In genomic region chrX:57393412-57393811, GRCm38 (mm10) we compare ENCODE assay signal across 8 mouse cellular contexts. TPM values are rescaled to one million over a fixed set of nuclear protein-coding genes. Genes with fewer than 3 reads are reported as not detected.
DNase-seq lines count a peak whose midpoint lies in the region; ATAC-seq and TF ChIP-seq lines count a peak whose summit lies in the region.

No protein-coding gene starts in this region.

- H3K9ac ChIP-seq in heart, embryonic 14.5 days (ENCODE audit: low read length) = peak overlapping the region; percentile 54
- peak overlapping the region; percentile 44; the same call in 1 of the 2 replicates for H3K9ac ChIP-seq in hindbrain, embryonic 14.5 days
- no peak overlapping the region; the same call in 1 of the 2 replicates for H3K9ac ChIP-seq in midbrain, embryonic 13.5 days (replicated peaks)

- TF ChIP-seq CTCF in brain, embryonic 14.5 days (IDR thresholded peaks at IDR 0.05; ENCODE audit: borderline replicate concordance, extremely low read depth, insufficient read depth, insufficient read length) = no peak

- peak overlapping the region in 1 of 2 experiments; percentile 60; a peak in 3 of 4 replicates for H3K4me3 ChIP-seq in heart, embryonic 14.5 days (ENCODE audit: control insufficient read depth in 1 of 2, insufficient read depth in 1 of 2, low read depth in 1 of 2, low read length in 2 of 2)
- peak overlapping the region; percentile 68 for H3K4me3 ChIP-seq in hindbrain, embryonic 14.5 days (replicated peaks; ENCODE audit: low read length)
- peak overlapping the region; percentile 58 for H3K4me3 ChIP-seq in midbrain, embryonic 13.5 days (replicated peaks)

- H3K27ac ChIP-seq in heart, embryonic 14.5 days (replicated peaks in 1 of 2; ENCODE audit: control insufficient read depth in 1 of 2, insufficient read depth in 1 of 2, low read depth in 2 of 2, low read length in 2 of 2) = 0 out of 4 replicates have a peak overlapping the region, but pooled peaks of 1 of the 2 experiments have one; percentile 1
- no peak overlapping the region for H3K27ac ChIP-seq in hindbrain, embryonic 14.5 days
- no peak overlapping the region for H3K27ac ChIP-seq in midbrain, embryonic 13.5 days

- no peak for ATAC-seq in heart, embryonic 14.5 days (ENCODE audit: insufficient number of reproducible peaks, insufficient read depth, low FRiP score, low read depth)
- 0 out of 2 replicates have a peak, but pooled peaks have one; percentile 18 for ATAC-seq in hindbrain, embryonic 14.5 days (ENCODE audit: low FRiP score)
- ATAC-seq in midbrain, embryonic 13.5 days = peak; percentile 51

- H3K36me3 ChIP-seq in heart, embryonic 14.5 days (ENCODE audit: control insufficient read depth, insufficient read depth, low read length) = peaks cover 26% of the 10 kb centered on the region
- peaks cover 16% of the 10 kb centered on the region for H3K36me3 ChIP-seq in hindbrain, embryonic 14.5 days (replicated peaks; ENCODE audit: control insufficient read depth, insufficient read depth)
- peaks cover 15% of the 10 kb centered on the region for H3K36me3 ChIP-seq in midbrain, embryonic 13.5 days

- intact Hi-C loops in gastrocnemius, postnatal 14 days (cut with DNase I; ENCODE audit: low total_unique reads) = no loop called here

- H3K4me1 ChIP-seq in heart, embryonic 14.5 days (ENCODE audit: control insufficient read depth in 2 of 2, insufficient read depth in 2 of 2, low read length in 2 of 2) = no peaks in the 10 kb centered on the region
- H3K4me1 ChIP-seq in hindbrain, embryonic 14.5 days (replicated peaks; ENCODE audit: control insufficient read depth, insufficient read depth, low read length) = 0 out of 2 replicates have a peak, but pooled peaks cover 3% of the 10 kb centered on the region
- 0 out of 2 replicates have a peak, but pooled peaks cover 6% of the 10 kb centered on the region for H3K4me1 ChIP-seq in midbrain, embryonic 13.5 days (replicated peaks)

- 25% methylated on average over 7 of the region's 7 CpGs for WGBS in heart, embryonic 14.5 days
- 30% methylated on average over 7 of the region's 7 CpGs for WGBS in hindbrain, embryonic 14.5 days
- whole genome bisulfite sequencing in midbrain, embryonic 13.5 days = 30% methylated on average over 7 of the region's 7 CpGs

- no peak for TF ChIP-seq POLR2A in brain, embryonic 14.5 days (IDR thresholded peaks at IDR 0.05; ENCODE audit: borderline replicate concordance, extremely low read depth, insufficient read depth, insufficient read length, poor library complexity, severe bottlenecking)

- no peaks in the 10 kb centered on the region for H3K9me3 ChIP-seq in heart, embryonic 14.5 days (ENCODE audit: control insufficient read depth, low read length)
- H3K9me3 ChIP-seq in hindbrain, embryonic 14.5 days (ENCODE audit: control insufficient read depth, low read length) = no peaks in the 10 kb centered on the region
- no peaks in the 10 kb centered on the region for H3K9me3 ChIP-seq in midbrain, embryonic 13.5 days

- no peaks in the 10 kb centered on the region for H3K27me3 ChIP-seq in heart, embryonic 14.5 days (ENCODE audit: control insufficient read depth, insufficient read depth, low read length)
- H3K27me3 ChIP-seq in hindbrain, embryonic 14.5 days (ENCODE audit: control insufficient read depth, insufficient read depth, low read length) = no peaks in the 10 kb centered on the region
- H3K27me3 ChIP-seq in midbrain, embryonic 13.5 days = no peaks in the 10 kb centered on the region

- no peak for DNase-seq in heart, postnatal 4 days
- DNase-seq in brain, embryonic 14.5 days (ENCODE audit: low read depth) = peak; percentile 47
- DNase-seq in hindbrain, embryonic 14.5 days (ENCODE audit: low spot score) = peak; percentile 33
- no peak for DNase-seq in gastrocnemius, postnatal 14 days
- no peak for DNase-seq in kidney, adult 11 months
- no peak for DNase-seq in cerebellum, postnatal 4 days (ENCODE audit: low spot score in 2 of 2)

- peak overlapping the region; percentile 57 for H3K4me2 ChIP-seq in heart, embryonic 14.5 days (ENCODE audit: low read length)
- peak overlapping the region; percentile 52 for H3K4me2 ChIP-seq in hindbrain, embryonic 14.5 days (replicated peaks)
- H3K4me2 ChIP-seq in midbrain, embryonic 13.5 days (replicated peaks) = peak overlapping the region; percentile 43

RNA-seq across cellular contexts. Expression of gene Rbmx, which starts 0.6 kb away (rescaled TPM):
- 88.7 and 92.5 TPM in 2 replicates for polyA plus RNA-seq in heart, embryonic 14.5 days (2014; fragmentation: Nextera tagmentation; extraction: Ambion mirVana)
- 10 to 100 TPM; 73.6 to 77.3 TPM for total RNA-seq in heart, postnatal 4 days (2021)
- 191 and 229 TPM in 2 replicates for polyA plus RNA-seq in brain, embryonic 14.5 days (2012; rRNA removed)
- polyA plus RNA-seq in hindbrain, embryonic 14.5 days (2014; fragmentation: Nextera tagmentation; extraction: Ambion mirVana) = 175 and 179 TPM in 2 replicates
- polyA plus RNA-seq in midbrain, embryonic 13.5 days (2015; fragmentation: Nextera tagmentation; extraction: Ambion mirVana) = 254 and 268 TPM in 2 replicates
- 10 to 100 TPM; 22.2 to 22.7 TPM for total RNA-seq in gastrocnemius, postnatal 14 days (2021)

RNA-seq across cellular contexts. Expression of gene Gm364, which starts 15.5 kb away (rescaled TPM):
- polyA plus RNA-seq in heart, embryonic 14.5 days (2014; fragmentation: Nextera tagmentation; extraction: Ambion mirVana) = not detected in 2 replicates
- total RNA-seq in heart, postnatal 4 days (2021) = not detected
- polyA plus RNA-seq in brain, embryonic 14.5 days (2012; rRNA removed) = not detected in 2 replicates
- polyA plus RNA-seq in hindbrain, embryonic 14.5 days (2014; fragmentation: Nextera tagmentation; extraction: Ambion mirVana) = not detected in 2 replicates
- not detected in 2 replicates for polyA plus RNA-seq in midbrain, embryonic 13.5 days (2015; fragmentation: Nextera tagmentation; extraction: Ambion mirVana)
- not detected for total RNA-seq in gastrocnemius, postnatal 14 days (2021)

RNA-seq across cellular contexts. Expression of gene Arhgef6, which starts 54.9 kb away (rescaled TPM):
- polyA plus RNA-seq in heart, embryonic 14.5 days (2014; fragmentation: Nextera tagmentation; extraction: Ambion mirVana) = 45.9 and 54.2 TPM in 2 replicates
- total RNA-seq in heart, postnatal 4 days (2021) = 10 to 100 TPM; 78.0 to 82.2 TPM
- polyA plus RNA-seq in brain, embryonic 14.5 days (2012; rRNA removed) = 10.3 and 12.6 TPM in 2 replicates
- 8.8 and 9.2 TPM in 2 replicates for polyA plus RNA-seq in hindbrain, embryonic 14.5 days (2014; fragmentation: Nextera tagmentation; extraction: Ambion mirVana)
- polyA plus RNA-seq in midbrain, embryonic 13.5 days (2015; fragmentation: Nextera tagmentation; extraction: Ambion mirVana) = 5.7 and 6.2 TPM in 2 replicates
- 10 to 100 TPM; 70.0 to 71.3 TPM for total RNA-seq in gastrocnemius, postnatal 14 days (2021)

Comparison
In these comparisons a context has a peak if more than half of its experiments do, and no peak if none do; other contexts are left out.
1. DNase-seq: peak in brain, embryonic 14.5 days (single experiment) and hindbrain, embryonic 14.5 days (single experiment); none in heart, postnatal 4 days (single experiment), gastrocnemius, postnatal 14 days (single experiment), kidney, adult 11 months (single experiment) and cerebellum, postnatal 4 days (0 of 2).
2. Peak in every context shown above with its lines, with median percentiles within 50 percentile points of each other: H3K4me2 ChIP-seq.